Mouse (Mus musculus) megakaryocyte-erythroid progenitor cell, adult 5-6 weeks (primary cell): ENCODE data around the gene Olfr769. TPM values are rescaled to one million over a fixed set of nuclear protein-coding genes. Genes with fewer than 3 reads are reported as not detected.
"Not testable (repeated sequence)": the region's sequence is repeated elsewhere in the genome, so short reads cannot be mapped to it uniquely, and the experiment has no call there.

ENCODE experiments used
- ATAC-seq: replicated peaks from 2 replicates; pipeline ENCODE4 v1.8.0; 2016; ENCODE audit warnings: mild to moderate bottlenecking, inconsistent platforms; ENCODE audit not compliant: severe bottlenecking, poor library complexity, low FRiP score, low TSS enrichment
- total RNA-seq, 2 experiments: library from RNA; stranded (forward) in 1 of 2; stranded (reverse) in 1 of 2; fragments of 200-1000, 215-1000 nt in 1 of 2; fragments of >200 nt in 1 of 2; fragmentation: Nextera tagmentation in 1 of 2; gene quantifications; 2 replicates each; pipeline ENCODE4 v1.2.3; 2014 to 2017

Olfr769 gene
- total RNA-seq (2014; fragmentation: Nextera tagmentation) (not detected in 2 replicates), total RNA-seq (2017) (not detected in 2 replicates)

DNA sequence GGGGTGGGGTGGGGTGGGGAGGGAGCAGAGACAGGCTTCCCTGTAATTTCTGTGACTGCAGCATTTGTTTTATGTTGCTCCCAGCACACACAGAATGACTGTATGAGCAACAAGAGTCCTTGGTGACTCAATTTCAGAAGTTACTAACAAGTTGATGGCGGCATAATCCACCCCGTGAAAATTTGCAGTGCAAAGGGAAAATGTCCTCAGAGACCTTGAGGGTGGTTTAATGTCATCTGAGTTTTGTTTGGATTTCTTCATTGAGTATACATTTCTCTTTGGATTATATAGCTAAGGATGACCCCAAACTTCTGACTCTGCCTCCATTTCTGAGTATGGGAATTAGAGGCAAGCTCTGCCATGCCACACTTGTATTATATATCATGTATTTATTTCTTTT lies at the start of gene Olfr769:
Gene Olfr769 (minus strand): TSS at position 101 of the 400 bp plus-strand sequence.
- no peak for ATAC-seq

DNA sequence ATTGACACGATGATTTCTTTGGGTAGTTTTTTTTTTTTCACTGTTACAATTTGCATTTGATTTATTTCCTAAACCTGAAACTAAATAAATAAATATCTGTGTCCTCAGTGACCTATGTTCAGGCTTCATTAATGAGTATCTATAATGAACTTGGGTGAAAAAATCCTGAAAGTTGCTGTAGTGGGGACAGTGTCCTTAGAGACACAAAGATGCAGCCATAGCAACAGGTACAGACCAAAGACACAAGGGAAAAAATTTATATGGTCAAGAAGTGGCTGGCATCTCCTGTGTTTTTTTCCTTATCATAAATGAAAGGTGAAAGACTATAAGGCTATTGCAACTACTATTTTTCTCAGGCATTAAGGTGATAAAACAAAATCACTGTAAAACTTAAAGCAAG lies 47.0 kb upstream of the Olfr769 start, which contains the start of gene Olfr771:
Gene Olfr771 (minus strand): TSS at position 101 of the 400 bp plus-strand sequence.
- ATAC-seq: no peak

DNA sequence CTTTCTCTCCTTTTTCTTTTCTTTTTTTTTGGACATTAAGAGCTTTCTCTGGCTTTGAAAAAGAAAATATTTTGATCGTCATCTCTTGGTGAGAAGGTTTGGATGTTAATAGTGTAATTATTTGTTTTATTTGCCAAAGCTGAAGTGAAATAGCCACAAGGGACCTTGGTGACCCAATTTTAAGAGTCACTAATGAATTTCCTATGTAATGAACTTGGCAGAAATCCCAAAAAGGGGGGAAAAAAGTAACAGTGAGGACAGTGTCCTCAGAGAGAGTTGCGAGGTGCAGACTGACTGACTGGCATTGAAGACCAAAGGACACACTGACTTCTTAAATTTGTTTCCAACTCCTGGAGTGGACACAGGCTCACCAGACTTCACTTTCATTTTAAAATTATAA lies 21.2 kb upstream of the Olfr769 start, which contains the start of gene Olfr770:
Gene Olfr770 (minus strand): TSS at position 101 of the 400 bp plus-strand sequence.
- ATAC-seq: no peak

DNA sequence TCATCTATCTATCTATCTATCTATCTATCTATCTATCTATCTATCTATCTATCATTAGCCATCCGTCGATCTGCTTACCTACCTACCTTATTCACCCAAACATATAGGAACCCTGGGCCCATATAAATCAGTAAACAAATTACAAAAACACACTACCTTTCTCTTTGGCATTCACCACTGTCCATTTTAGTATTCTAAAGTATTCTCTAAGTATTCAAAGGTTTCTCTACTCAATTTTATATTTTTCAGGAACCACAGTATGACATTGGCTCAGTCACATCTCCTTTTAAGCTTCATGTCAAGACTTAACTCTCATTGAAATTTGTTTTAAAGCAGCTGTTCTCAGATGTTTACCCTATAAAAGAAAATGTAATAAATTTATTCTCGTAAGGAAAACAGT lies 2.5 kb downstream of the Olfr769 start:
- ATAC-seq: peak; percentile 50; the same call in 1 of the 2 replicates

DNA sequence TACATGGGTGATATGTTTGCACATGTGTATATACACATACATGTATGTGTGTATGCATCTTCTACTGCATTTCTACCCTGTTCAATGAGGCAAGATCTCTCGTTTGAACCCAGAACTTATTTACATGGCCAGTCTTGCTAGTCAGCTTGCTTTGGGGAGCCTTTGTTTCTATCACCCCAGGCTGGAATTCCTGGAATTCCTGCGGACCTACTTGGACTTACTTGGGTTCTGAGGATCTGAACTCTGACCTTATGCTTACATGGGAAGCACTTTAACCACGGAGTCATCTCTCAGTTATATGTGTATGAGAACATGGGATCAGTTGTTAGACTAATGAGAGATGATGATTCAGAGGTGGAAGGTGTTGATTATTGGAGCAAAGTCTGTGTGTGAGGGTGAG lies 16.4 kb downstream of the Olfr769 start:
- no peak for ATAC-seq

DNA sequence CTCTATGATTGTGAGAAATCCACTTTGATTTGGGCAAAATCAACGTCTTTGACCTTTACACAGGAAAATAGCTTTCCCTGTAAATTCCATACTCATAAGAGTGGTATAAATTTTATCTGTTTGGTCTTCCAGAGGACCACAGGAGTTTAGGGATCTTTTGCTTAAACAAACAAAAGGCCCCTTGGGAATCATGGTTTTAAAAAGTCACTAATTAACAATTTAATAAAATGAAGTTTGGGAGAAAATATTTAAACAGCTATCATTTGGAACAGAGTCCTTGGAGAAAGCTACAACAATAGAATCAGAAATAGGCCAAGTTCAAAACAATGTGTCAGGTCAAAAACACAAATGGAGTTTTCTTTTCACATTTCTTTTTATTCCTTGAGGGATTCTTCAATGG lies 18.4 kb downstream of the Olfr769 start, which contains the start of gene Olfr768:
Gene Olfr768 (minus strand): TSS at position 101 of the 400 bp plus-strand sequence.
- ATAC-seq: no peak

DNA sequence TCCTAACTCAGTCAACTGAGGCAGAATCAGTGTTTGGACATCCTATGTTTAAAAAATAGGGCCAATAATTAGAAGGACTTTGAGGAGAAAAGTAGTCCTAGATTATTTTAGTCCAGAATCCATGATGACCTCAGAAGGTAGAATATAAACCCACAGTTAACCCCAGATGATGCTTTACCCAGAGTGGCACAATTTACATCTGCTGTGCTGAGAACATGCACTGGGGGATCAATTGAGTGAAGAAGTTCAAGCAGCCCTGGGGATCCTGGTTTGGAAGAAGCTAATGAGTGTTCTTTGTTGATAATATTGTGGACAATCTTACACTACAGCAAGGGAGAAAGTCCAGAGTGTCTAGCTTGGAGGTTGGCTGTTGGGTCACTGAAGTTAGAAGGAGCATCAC lies 34.9 kb downstream of the Olfr769 start, which contains the start of gene Olfr767:
Gene Olfr767 (minus strand): TSS at position 101 of the 400 bp plus-strand sequence.
- not testable (repeated sequence) for ATAC-seq

DNA sequence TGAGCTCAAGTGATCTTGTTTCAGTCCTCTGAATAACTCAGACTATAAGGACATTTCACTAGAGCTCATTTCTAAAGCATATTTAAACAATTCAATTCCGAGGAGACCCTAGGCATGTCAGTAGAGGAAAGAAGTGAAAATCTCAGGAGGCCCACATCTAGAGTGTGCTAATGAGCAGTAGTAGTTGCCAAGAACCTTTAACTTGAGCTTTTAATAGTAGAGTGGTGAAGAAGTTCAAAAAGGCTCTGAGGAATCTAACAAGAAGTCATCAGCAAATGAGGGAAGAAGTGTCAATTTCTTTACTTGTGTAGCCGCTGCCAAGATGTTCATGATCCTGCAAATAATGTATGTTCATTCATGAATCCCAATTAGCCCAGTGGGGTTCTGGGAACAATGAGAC lies 48.8 kb downstream of the Olfr769 start, which contains the start of gene Olfr766-ps1:
Gene Olfr766-ps1 (minus strand): TSS at position 101 of the 400 bp plus-strand sequence.
- no peak for ATAC-seq

Other genes with a start within 250 kb of the Olfr769 start
- 0.35 TPM in 1 of 2 replicates, not detected in the other for gene Gdf11, start 226.1 kb downstream of the Olfr769 start, total RNA-seq (2014; fragmentation: Nextera tagmentation)
- 0.69 TPM in 1 of 2 replicates, not detected in the other for gene Gdf11, start 226.1 kb downstream of the Olfr769 start, total RNA-seq (2017)
- gene Cd63, start 216.9 kb downstream of the Olfr769 start, total RNA-seq (2014; fragmentation: Nextera tagmentation): 6.8 and 19.4 TPM in 2 replicates
- 15.5 and 18.0 TPM in 2 replicates for gene Cd63, start 216.9 kb downstream of the Olfr769 start, total RNA-seq (2017)
- 12.8 and 19.0 TPM in 2 replicates for gene Rdh5, start 195.0 kb downstream of the Olfr769 start, total RNA-seq (2014; fragmentation: Nextera tagmentation)
- gene Rdh5, start 195.0 kb downstream of the Olfr769 start, total RNA-seq (2017): 1.1 and 3.0 TPM in 2 replicates
- 45.7 and 94.6 TPM in 2 replicates for gene Bloc1s1, start 193.8 kb downstream of the Olfr769 start, total RNA-seq (2014; fragmentation: Nextera tagmentation)
- gene Bloc1s1, start 193.8 kb downstream of the Olfr769 start, total RNA-seq (2017): 73.8 and 82.2 TPM in 2 replicates
- gene Itga7, start 184.0 kb downstream of the Olfr769 start, total RNA-seq (2014; fragmentation: Nextera tagmentation): not detected in 2 replicates
- 0.04 and 0.19 TPM in 2 replicates for gene Itga7, start 184.0 kb downstream of the Olfr769 start, total RNA-seq (2017)
- gene Mettl7b, start 156.9 kb downstream of the Olfr769 start, total RNA-seq (2014; fragmentation: Nextera tagmentation): not detected in 2 replicates
- not detected in 2 replicates for gene Mettl7b, start 156.9 kb downstream of the Olfr769 start, total RNA-seq (2017)
- gene Olfr9, start 128.4 kb downstream of the Olfr769 start, total RNA-seq (2014; fragmentation: Nextera tagmentation): not detected in 2 replicates
- not detected in 2 replicates for gene Olfr9, start 128.4 kb downstream of the Olfr769 start, total RNA-seq (2017)
- gene Olfr763, start 107.1 kb downstream of the Olfr769 start, total RNA-seq (2014; fragmentation: Nextera tagmentation): not detected in 2 replicates
- gene Olfr763, start 107.1 kb downstream of the Olfr769 start, total RNA-seq (2017): not detected in 2 replicates
- not detected in 2 replicates for gene Olfr764-ps1, start 78.0 kb downstream of the Olfr769 start, total RNA-seq (2014; fragmentation: Nextera tagmentation)
- gene Olfr764-ps1, start 78.0 kb downstream of the Olfr769 start, total RNA-seq (2017): not detected in 2 replicates
- not detected in 2 replicates for gene Olfr765, start 67.9 kb downstream of the Olfr769 start, total RNA-seq (2014; fragmentation: Nextera tagmentation)
- gene Olfr765, start 67.9 kb downstream of the Olfr769 start, total RNA-seq (2017): not detected in 2 replicates
- not detected in 2 replicates for gene Olfr766-ps1, start 48.9 kb downstream of the Olfr769 start, total RNA-seq (2014; fragmentation: Nextera tagmentation)
- gene Olfr766-ps1, start 48.9 kb downstream of the Olfr769 start, total RNA-seq (2017): not detected in 2 replicates
- not detected in 2 replicates for gene Olfr767, start 35.0 kb downstream of the Olfr769 start, total RNA-seq (2014; fragmentation: Nextera tagmentation)
- gene Olfr767, start 35.0 kb downstream of the Olfr769 start, total RNA-seq (2017): not detected in 2 replicates
- gene Olfr768, start 18.5 kb downstream of the Olfr769 start, total RNA-seq (2014; fragmentation: Nextera tagmentation): not detected in 2 replicates
- gene Olfr768, start 18.5 kb downstream of the Olfr769 start, total RNA-seq (2017): not detected in 2 replicates
- gene Olfr770, start 21.1 kb upstream of the Olfr769 start, total RNA-seq (2014; fragmentation: Nextera tagmentation): not detected in 2 replicates
- gene Olfr770, start 21.1 kb upstream of the Olfr769 start, total RNA-seq (2017): not detected in 2 replicates
- not detected in 2 replicates for gene Olfr771, start 46.9 kb upstream of the Olfr769 start, total RNA-seq (2014; fragmentation: Nextera tagmentation)
- not detected in 2 replicates for gene Olfr771, start 46.9 kb upstream of the Olfr769 start, total RNA-seq (2017)
- gene Olfr772, start 60.1 kb upstream of the Olfr769 start, total RNA-seq (2014; fragmentation: Nextera tagmentation): not detected in 2 replicates
- not detected in 2 replicates for gene Olfr772, start 60.1 kb upstream of the Olfr769 start, total RNA-seq (2017)
- not detected in 2 replicates for gene Olfr773, start 69.6 kb upstream of the Olfr769 start, total RNA-seq (2014; fragmentation: Nextera tagmentation)
- not detected in 2 replicates for gene Olfr773, start 69.6 kb upstream of the Olfr769 start, total RNA-seq (2017)
- not detected in 2 replicates for gene Olfr774, start 118.3 kb upstream of the Olfr769 start, total RNA-seq (2014; fragmentation: Nextera tagmentation)
- not detected in 2 replicates for gene Olfr774, start 118.3 kb upstream of the Olfr769 start, total RNA-seq (2017)
- gene Olfr775, start 130.6 kb upstream of the Olfr769 start, total RNA-seq (2014; fragmentation: Nextera tagmentation): not detected in 2 replicates
- gene Olfr775, start 130.6 kb upstream of the Olfr769 start, total RNA-seq (2017): not detected in 2 replicates
- not detected in 2 replicates for gene Olfr776, start 141.3 kb upstream of the Olfr769 start, total RNA-seq (2014; fragmentation: Nextera tagmentation)
- not detected in 2 replicates for gene Olfr776, start 141.3 kb upstream of the Olfr769 start, total RNA-seq (2017)
- not detected in 2 replicates for gene Olfr777, start 153.6 kb upstream of the Olfr769 start, total RNA-seq (2014; fragmentation: Nextera tagmentation)
- not detected in 2 replicates for gene Olfr777, start 153.6 kb upstream of the Olfr769 start, total RNA-seq (2017)
- gene Olfr780, start 200.3 kb upstream of the Olfr769 start, total RNA-seq (2014; fragmentation: Nextera tagmentation): not detected in 2 replicates
- gene Olfr780, start 200.3 kb upstream of the Olfr769 start, total RNA-seq (2017): not detected in 2 replicates
- not detected in 2 replicates for gene Olfr781, start 211.0 kb upstream of the Olfr769 start, total RNA-seq (2014; fragmentation: Nextera tagmentation)
- gene Olfr781, start 211.0 kb upstream of the Olfr769 start, total RNA-seq (2017): not detected in 2 replicates
- not detected in 2 replicates for gene Olfr782, start 231.0 kb upstream of the Olfr769 start, total RNA-seq (2014; fragmentation: Nextera tagmentation)
- not detected in 2 replicates for gene Olfr782, start 231.0 kb upstream of the Olfr769 start, total RNA-seq (2017)